Mouse (Mus musculus): Measurements from ENCODE around the gene Pdcd10. TPM values are rescaled to one million over a fixed set of nuclear protein-coding genes. Genes with fewer than 3 reads are reported as not detected.

Pdcd10 gene
- 220 TPM for polyA plus RNA-seq (2017; shearing (Covaris generic))

DNA sequence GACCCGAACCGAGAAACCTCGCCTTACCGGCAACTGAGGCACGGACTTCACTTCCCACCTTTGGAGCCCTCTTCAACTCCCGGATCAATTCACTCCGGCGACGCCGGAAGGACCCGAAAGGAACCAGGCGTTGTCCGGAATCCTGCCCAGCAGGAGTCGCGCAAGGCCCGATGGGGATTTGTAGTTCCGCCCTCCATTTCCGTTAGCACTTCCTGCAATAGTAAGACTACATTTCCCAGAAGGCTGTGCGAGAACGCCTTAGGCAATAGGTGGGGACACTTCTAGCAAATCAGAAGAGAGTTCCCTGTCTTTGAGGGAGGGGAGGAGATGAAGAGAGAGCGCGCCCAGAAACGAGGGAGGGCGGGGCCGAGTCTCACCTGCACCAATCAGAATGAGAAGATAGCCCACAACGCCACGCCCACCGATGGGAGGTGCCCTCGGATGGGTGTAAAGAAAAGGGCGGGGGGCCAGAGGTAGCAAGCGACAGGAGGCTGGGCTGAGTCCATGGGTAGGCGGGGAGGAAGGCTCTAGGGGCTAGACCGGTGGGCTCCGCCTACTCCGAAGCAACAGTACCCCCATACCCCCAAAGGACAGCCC, at the start of gene Pdcd10:
Pdcd10 (minus strand) TSS at position 162 of the 597 bp plus-strand sequence.

DNA sequence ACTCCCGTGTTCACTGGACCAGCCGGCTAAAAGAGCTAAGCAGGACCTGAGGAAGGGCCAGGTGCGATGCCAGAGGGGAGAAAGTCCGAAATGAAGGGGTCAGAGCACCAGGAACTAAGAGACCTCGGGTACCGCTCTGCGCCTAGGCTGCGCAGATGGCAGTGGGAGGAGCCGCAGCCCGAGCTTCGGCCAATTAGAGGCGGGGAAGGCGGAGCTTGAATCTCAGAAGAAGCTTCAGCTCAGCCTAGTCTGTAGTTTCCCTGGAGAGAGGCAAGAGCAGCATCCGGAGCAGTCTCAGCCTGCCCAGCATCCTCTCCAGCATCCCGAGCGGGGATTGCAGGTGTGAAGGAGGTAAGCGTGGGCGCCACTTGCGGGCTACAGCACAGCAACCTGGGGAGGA, 636 bp upstream of the Pdcd10 start, which contains the start of gene Serpini1:
Serpini1 (plus strand) TSS at position 256 of the 400 bp plus-strand sequence.

DNA sequence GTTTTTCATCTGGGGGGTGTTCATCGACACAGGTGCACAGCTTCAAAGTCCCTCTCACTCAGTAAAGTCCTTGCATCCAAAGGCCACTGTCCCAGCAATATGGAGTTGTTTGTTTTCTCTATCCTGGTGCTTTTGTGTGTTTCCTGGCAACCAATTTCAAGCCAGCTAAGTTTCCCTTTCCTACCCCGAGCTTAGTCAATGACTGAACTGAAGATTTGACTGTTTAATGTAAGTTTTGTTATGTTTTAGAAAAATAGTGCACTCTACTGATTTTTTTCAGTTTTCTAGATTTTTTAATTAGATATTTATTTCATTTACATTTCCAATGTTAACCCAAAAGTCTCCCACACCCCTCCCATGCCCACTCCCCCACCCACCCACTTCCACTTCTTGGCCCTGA, 74.6 kb downstream of the Pdcd10 start, which contains the start of gene Wdr49:
Wdr49 (minus strand) TSS at position 101 of the 400 bp plus-strand sequence.

Other genes starting within 250 kb of the Pdcd10 start
- gene Wdr49, start 74.7 kb downstream of the Pdcd10 start, polyA plus RNA-seq (2017; shearing (Covaris generic)) = 0.87 TPM
- 18.8 TPM for gene Serpini1, start 691 bp upstream of the Pdcd10 start, polyA plus RNA-seq (2017; shearing (Covaris generic))
- not detected for gene Gm29133, start 191.3 kb upstream of the Pdcd10 start, polyA plus RNA-seq (2017; shearing (Covaris generic))

All from effector memory CD4-positive, alpha-beta T cell, adult 7 months (primary cell).